Mouse (Mus musculus): Measurements from ENCODE around the gene Olfr453.

Olfr453 gene

DNA sequence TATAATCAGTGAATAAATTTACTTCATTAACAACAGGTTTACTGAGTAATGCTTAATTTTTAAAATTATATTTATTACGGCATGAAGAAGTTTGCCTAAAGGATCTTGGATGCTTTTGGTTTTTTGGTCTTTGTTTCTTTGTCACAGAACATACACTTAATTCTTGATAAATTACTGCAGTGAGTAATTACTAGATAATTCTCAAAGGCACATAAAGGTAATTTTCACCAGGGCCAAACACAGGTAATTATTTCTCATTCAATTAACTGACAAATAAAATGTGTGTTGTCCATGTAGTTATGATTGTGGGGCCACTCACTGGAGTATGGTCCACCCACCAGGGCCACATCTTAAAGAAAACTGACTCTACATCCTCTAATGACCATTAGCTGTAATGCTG is at the start of gene Olfr453:
Gene Olfr453 (plus strand): TSS at position 301 of the 400 bp plus-strand sequence.
- DNase-seq (ENCODE audit: low read depth, low spot score), result no peak

GRCm38 (mm10) chr6:42689761-42690160 is 49.4 kb upstream of the Olfr453 start:
- no peak for DNase-seq (ENCODE audit: low read depth, low spot score)

DNA sequence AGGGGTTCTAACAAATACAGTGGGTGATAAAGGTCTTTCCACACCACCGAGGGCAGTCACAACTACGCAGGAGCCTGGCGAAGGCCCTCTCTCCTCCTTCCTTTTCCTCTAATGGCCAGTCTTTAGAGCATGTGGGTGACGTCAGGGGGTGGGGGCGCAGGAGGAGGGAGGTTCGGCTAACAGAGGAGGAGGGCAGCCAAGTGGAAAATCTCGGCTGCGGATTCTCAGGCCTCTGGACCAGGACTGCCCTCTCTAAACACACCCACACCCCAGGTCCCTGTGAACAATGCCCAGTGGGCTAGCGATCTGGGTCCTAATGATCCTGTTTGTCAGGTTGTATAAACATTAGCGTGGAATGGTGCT is 47.0 kb upstream of the Olfr453 start:
- DNase-seq (ENCODE audit: low read depth, low spot score), result no peak

- DNase-seq (ENCODE audit: low read depth, low spot score), result peak; percentile 52
Observed at GRCm38 (mm10) chr6:42692517-42693190, 46.5 kb upstream of the Olfr453 start.

DNA sequence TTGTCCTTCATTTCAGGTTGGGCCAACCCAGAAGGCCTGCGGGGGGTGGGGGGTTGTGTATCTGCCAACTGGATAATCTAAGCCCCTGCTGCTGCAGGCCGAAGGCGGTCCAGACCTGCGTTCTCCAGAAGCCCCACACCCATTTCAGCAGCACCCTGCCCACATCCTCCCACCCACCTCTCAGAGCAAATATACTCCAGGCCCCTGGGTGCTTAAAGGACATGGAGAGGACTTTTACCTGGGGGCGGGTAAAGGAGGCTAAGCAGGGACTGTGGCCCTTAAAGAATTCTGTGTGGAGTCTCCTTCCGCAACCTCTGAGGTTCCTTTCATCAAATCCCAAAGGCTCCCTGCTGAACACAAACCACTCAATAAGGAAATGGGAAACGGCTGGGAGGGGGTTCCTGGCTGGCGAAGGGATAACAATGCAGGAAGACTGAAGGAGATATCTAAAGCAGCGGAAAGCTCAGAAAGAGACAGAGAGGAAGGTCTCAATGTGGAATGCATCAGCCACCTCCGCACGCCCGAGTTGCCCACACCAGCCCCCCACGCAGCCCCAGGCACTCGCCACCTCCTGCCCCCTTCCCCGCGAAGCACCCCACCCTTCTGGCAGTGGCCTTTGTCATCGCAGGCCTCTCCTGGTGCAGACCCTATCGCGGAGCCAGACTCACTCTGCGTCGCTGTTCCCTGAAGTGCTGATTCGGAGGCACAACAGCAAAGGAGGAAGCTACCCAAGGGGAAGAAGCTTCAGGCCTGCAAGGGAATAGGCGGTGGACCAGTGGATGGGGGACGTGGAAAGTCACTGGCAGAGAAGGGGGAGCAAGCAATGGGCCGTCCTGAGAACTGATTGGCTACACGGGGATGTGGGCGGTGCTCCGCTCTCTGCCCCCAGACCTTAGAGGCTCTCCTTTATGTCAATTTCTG is 29.6 kb upstream of the Olfr453 start, which contains the start of gene Tcaf1:
Gene Tcaf1 (minus strand): TSS at position 798 of the 921 bp plus-strand sequence.
- no peak for DNase-seq (ENCODE audit: low read depth, low spot score)

GRCm38 (mm10) chr6:42714668-42715067 is 24.5 kb upstream of the Olfr453 start:
- DNase-seq (ENCODE audit: low read depth, low spot score), result no peak

GRCm38 (mm10) chr6:42717973-42718372 is 21.2 kb upstream of the Olfr453 start:
- DNase-seq (ENCODE audit: low read depth, low spot score), result no peak

- DNase-seq (ENCODE audit: low read depth, low spot score), result no peak
Observed at GRCm38 (mm10) chr6:42742303-42742702, 3.1 kb downstream of the Olfr453 start.

DNA sequence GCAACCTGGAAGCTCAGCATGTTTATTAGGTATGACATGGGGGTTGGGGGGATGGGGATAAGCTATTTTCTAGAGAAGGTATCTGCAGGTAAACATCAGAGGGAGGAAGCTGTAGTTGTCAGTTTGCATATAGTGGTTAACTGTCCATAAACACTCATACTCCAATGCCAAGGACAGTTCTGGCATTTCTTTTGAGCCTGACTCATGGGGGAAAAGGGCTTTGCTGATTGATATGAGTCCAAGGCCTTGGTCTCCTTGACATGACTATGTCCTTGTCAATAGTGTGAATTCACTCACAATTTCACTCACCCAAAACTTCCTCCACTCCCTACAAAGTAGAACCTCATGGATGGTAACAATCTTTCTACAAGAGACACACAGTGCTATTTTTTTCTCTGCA is 8.7 kb downstream of the Olfr453 start:
- DNase-seq (ENCODE audit: low read depth, low spot score), result no peak

GRCm38 (mm10) chr6:42756104-42756503 is 16.9 kb downstream of the Olfr453 start, which contains the start of gene Olfr38:
TSS of gene Olfr38 (plus strand) at chr6:42756404.
- no peak for DNase-seq (ENCODE audit: low read depth, low spot score)

- DNase-seq (ENCODE audit: low read depth, low spot score), result no peak
Observed at GRCm38 (mm10) chr6:42777066-42777465, 37.9 kb downstream of the Olfr453 start.

GRCm38 (mm10) chr6:42784793-42785192 is 45.6 kb downstream of the Olfr453 start, which contains the start of gene Olfr452:
TSS of gene Olfr452 (plus strand) at chr6:42785093.
- DNase-seq (ENCODE audit: low read depth, low spot score), result no peak

- no peak for DNase-seq (ENCODE audit: low read depth, low spot score)
Observed at GRCm38 (mm10) chr6:42790247-42790948, 51.2 kb downstream of the Olfr453 start.

- no peak for DNase-seq (ENCODE audit: low read depth, low spot score)
Observed at GRCm38 (mm10) chr6:42790949-42791556, 51.9 kb downstream of the Olfr453 start.

DNA sequence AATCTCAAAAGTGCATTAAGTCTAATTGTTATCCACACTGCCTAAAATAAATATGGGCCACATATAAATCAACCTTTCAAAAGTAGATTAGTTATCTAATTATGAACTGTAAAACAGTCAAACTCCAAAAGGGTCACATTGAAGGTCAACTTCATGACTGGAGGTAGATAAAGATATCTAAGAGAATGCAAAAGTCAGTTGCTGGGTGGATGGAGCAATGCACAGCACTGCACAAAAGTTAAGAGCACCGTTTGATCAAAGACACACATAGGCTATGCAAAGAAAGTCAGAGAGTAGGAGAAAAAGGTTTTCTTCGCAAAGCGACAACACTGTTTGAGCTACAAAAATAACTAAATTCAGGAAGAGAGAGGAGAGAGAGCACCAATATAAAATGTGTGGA is 55.8 kb downstream of the Olfr453 start:
- no peak for DNase-seq (ENCODE audit: low read depth, low spot score)

Measured in WW6 (cell line).